Mouse (Mus musculus): Measurements from ENCODE around the gene Nfic. TPM values are rescaled to one million over a fixed set of nuclear protein-coding genes. Genes with fewer than 3 reads are reported as not detected.
A peak's percentile ranks its signal among the peaks of the same experiment; 100 is the strongest.

The Nfic gene
- polyA plus RNA-seq, 1 experiment from 2014 or later = 15.4 TPM

DNA sequence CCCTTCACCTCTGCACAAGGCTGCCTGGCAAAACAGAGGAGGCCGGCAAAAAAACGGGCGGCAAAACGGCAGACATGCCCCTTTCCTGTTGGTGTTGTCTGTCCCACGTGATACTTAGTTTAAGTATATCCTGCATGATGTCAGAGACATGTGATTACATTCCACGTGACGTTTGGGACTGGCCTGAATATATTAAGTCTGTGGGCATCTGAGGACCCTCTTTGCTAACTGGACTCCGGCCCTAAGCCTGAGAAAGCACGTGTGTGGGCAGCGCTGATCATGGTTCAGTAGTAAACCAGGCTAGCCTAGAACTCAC lies 54.3 kb downstream of the Nfic start:
- no peak for ATAC-seq
- Histone ChIP-seq H3K36me3 (ENCODE audit: control insufficient read depth, insufficient read depth, low read length) (peaks cover 29% of the 10 kb centered on the region), H3K9me3 (replicated peaks; ENCODE audit: control insufficient read depth, low read length, poor library complexity, severe bottlenecking) (no peaks in the 10 kb centered on the region), H3K4me2 (ENCODE audit: low read length) (no peak overlapping the region; the same call in 1 of the 2 replicates), H3K4me1 (ENCODE audit: control insufficient read depth, insufficient read depth, low read length) (peaks cover 22% of the 10 kb centered on the region), H3K9ac (ENCODE audit: low read depth, low read length) (no peak overlapping the region), H3K27ac (ENCODE audit: low read length) (peak overlapping the region; percentile 82; the same call in 1 of the 2 replicates), H3K4me3 (ENCODE audit: low read depth, low read length) (no peak overlapping the region), H3K27me3 (ENCODE audit: control insufficient read depth, insufficient read depth, low read depth, low read length) (no peaks in the 10 kb centered on the region)
- 34% methylated on average over 10 of the region's 10 CpGs for WGBS

DNA sequence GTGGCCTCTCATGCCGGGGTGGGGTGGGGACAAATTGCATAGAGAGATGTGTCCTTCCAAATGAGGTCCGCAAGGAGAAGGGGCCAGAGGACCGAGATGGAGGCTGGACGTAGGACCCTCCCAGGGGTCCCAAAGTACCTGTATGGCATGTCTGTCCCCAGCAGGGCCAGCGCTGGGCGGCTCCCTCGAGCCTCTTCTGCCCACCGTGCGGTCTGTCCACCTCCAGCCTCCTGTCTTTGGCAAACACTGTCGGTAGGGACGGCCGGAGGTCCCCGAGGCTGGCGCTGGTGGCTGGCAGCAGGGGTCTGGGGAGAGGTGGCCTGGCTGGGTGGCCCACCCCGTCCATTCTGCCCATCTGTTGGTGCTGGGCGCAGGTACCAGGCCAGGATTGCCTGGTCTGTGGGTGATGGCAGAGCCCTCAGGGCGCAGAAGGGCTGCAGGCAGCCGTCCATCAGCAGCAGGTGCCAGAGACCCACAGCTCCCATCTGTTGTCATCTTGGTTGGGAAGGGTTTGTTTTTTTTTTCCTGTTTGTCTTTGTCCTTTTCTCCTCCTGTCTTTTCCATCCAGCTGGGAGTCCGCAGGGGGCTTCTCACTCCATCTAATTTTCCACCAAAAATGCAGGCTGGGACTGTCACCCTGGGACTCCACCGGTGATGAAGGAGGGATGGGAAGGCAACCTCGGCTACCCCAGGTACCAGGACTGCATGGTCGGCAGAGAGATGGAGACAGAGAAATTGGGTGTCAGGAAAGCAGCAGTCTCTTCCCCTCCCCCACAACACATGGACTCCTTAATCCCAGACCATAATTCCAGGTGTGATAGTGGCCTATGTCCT lies 54.8 kb downstream of the Nfic start:
- Histone ChIP-seq H3K36me3 (ENCODE audit: control insufficient read depth, insufficient read depth, low read length) (peaks cover 23% of the 10 kb centered on the region), H3K9me3 (replicated peaks; ENCODE audit: control insufficient read depth, low read length, poor library complexity, severe bottlenecking) (no peaks in the 10 kb centered on the region), H3K4me1 (ENCODE audit: control insufficient read depth, insufficient read depth, low read length) (peaks cover 22% of the 10 kb centered on the region), H3K27ac (ENCODE audit: low read length) (no peak overlapping the region), H3K4me3 (ENCODE audit: low read depth, low read length) (no peak overlapping the region), H3K4me2 (ENCODE audit: low read length) (peak overlapping the region; percentile 28; the same call in 1 of the 2 replicates), H3K27me3 (ENCODE audit: control insufficient read depth, insufficient read depth, low read depth, low read length) (no peaks in the 10 kb centered on the region), H3K9ac (ENCODE audit: low read depth, low read length) (0 out of 2 replicates have a peak overlapping the region, but pooled peaks have one; percentile 41)
- no peak for ATAC-seq
- WGBS = 48% methylated on average over 22 of the region's 22 CpGs

DNA sequence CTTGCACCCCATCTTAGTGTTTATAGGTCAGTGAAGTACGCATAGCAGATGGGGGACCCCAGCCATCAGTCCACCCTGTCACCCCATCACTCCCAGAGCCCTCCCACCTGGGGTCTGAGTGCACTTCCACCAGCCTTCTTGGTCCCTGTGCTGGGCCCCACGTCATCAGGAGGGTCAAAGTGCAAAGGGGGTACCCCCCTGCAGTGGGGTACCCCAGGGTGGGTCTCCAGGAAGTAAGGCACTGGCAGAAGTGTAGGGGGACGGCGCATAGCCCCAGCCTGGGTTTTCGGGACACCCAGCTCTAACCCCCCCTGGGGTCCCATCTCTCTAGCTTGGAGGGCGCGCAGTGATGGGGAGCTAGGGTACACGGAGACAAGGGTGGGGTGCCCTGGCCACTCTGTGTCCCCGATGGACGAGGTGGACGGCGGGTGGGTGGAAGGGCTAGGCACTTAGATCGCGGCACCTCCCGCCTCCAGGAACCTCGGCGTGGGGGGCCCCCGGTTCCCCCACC lies 55.6 kb downstream of the Nfic start:
- peaks cover 22% of the 10 kb centered on the region for H3K4me1 ChIP-seq (ENCODE audit: control insufficient read depth, insufficient read depth, low read length)
- no peaks in the 10 kb centered on the region for H3K27me3 ChIP-seq (ENCODE audit: control insufficient read depth, insufficient read depth, low read depth, low read length)
- peaks cover 21% of the 10 kb centered on the region for H3K36me3 ChIP-seq (ENCODE audit: control insufficient read depth, insufficient read depth, low read length)
- no peaks in the 10 kb centered on the region for H3K9me3 ChIP-seq (replicated peaks; ENCODE audit: control insufficient read depth, low read length, poor library complexity, severe bottlenecking)
- 0 out of 2 replicates have a peak overlapping the region, but pooled peaks have one; percentile 26 for H3K9ac ChIP-seq (ENCODE audit: low read depth, low read length)
- ATAC-seq = no peak
- 78% methylated on average over 18 of the region's 18 CpGs for WGBS
- no peak overlapping the region for H3K4me3 ChIP-seq (ENCODE audit: low read depth, low read length)
- H3K4me2 ChIP-seq (ENCODE audit: low read length) = peak overlapping the region; percentile 28; the same call in 1 of the 2 replicates
- no peak overlapping the region for H3K27ac ChIP-seq (ENCODE audit: low read length)

DNA sequence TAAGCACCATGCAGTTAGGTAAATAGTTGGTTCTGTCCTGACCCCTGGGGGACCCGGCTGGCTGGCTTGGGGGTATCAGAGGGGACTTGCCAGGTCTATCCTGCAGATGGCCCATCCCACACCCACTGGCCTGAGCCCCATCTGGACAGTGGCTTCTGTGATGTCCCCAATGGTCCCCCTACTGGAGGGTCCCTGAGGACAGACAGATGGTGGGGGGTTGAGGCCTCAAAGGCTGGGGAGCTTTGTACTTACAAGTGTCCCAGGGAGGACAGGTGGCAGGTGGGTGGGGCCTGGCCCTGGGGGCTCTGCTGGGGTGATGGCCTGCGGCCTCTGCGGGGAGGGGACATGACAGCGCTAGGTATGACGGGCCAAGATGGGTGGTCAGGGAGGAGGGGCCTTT lies 56.1 kb downstream of the Nfic start:
- Histone ChIP-seq H3K27me3 (ENCODE audit: control insufficient read depth, insufficient read depth, low read depth, low read length) (no peaks in the 10 kb centered on the region), H3K4me1 (ENCODE audit: control insufficient read depth, insufficient read depth, low read length) (peaks cover 22% of the 10 kb centered on the region), H3K36me3 (ENCODE audit: control insufficient read depth, insufficient read depth, low read length) (peaks cover 16% of the 10 kb centered on the region), H3K9ac (ENCODE audit: low read depth, low read length) (0 out of 2 replicates have a peak overlapping the region, but pooled peaks have one; percentile 10), H3K9me3 (replicated peaks; ENCODE audit: control insufficient read depth, low read length, poor library complexity, severe bottlenecking) (no peaks in the 10 kb centered on the region), H3K4me2 (ENCODE audit: low read length) (0 out of 2 replicates have a peak overlapping the region, but pooled peaks have one; percentile 3), H3K4me3 (ENCODE audit: low read depth, low read length) (no peak overlapping the region), H3K27ac (ENCODE audit: low read length) (no peak overlapping the region)
- ATAC-seq = no peak
- WGBS = 66% methylated on average over 5 of the region's 5 CpGs

DNA sequence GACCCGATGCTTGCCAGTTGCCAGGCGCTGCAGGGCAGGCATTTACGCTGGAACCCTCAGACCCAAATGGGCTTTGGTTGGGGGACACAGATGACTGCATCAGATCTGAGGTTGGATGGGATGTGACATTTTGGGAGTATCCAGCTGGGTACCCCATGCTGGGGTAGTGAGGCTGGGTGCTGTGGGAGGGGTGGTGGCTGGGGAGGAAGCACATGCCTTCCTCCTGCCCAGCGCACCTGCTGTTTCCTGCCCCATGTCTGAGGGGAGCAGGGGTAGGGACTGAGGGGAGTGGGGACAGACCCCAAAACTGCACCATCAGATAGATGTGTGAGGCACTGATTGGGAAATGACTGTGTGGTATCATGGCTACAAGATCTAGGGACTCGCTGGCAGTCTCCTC lies 58.7 kb downstream of the Nfic start:
- no peaks in the 10 kb centered on the region for H3K27me3 ChIP-seq (ENCODE audit: control insufficient read depth, insufficient read depth, low read depth, low read length)
- peaks cover 13% of the 10 kb centered on the region; the same call in 1 of the 2 replicates for H3K36me3 ChIP-seq (ENCODE audit: control insufficient read depth, insufficient read depth, low read length)
- no peak overlapping the region for H3K27ac ChIP-seq (ENCODE audit: low read length)
- no peak overlapping the region for H3K4me2 ChIP-seq (ENCODE audit: low read length)
- WGBS = 52% methylated on average over 5 of the region's 5 CpGs
- H3K4me3 ChIP-seq (ENCODE audit: low read depth, low read length) = no peak overlapping the region
- no peak overlapping the region for H3K9ac ChIP-seq (ENCODE audit: low read depth, low read length)
- peaks cover 9% of the 10 kb centered on the region for H3K4me1 ChIP-seq (ENCODE audit: control insufficient read depth, insufficient read depth, low read length)
- no peaks in the 10 kb centered on the region for H3K9me3 ChIP-seq (replicated peaks; ENCODE audit: control insufficient read depth, low read length, poor library complexity, severe bottlenecking)
- no peak for ATAC-seq

DNA sequence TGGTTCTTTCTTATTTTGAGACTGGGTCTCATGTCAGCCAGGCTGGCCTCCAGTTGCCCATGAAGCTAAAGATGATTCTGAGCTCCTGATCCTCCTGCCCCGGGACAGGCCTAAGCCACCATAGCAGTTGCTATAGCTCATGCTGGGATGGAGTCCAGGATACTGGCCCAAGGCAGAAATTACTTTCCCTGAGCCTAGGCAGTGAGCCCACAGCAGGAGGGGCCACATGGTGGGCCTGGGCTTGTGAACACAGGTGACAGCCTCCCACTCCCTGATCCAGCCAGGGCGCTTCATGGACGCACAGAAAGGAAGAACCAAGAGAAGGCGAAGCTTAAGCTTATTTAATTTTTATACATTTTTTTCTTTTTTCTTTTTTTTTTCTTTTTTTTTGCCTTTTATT lies 59.6 kb downstream of the Nfic start:
- no peak for ATAC-seq
- no peaks in the 10 kb centered on the region for H3K9me3 ChIP-seq (replicated peaks; ENCODE audit: control insufficient read depth, low read length, poor library complexity, severe bottlenecking)
- no peaks in the 10 kb centered on the region for H3K27me3 ChIP-seq (ENCODE audit: control insufficient read depth, insufficient read depth, low read depth, low read length)
- H3K4me1 ChIP-seq (ENCODE audit: control insufficient read depth, insufficient read depth, low read length) = peaks cover 4% of the 10 kb centered on the region; the same call in 1 of the 2 replicates
- no peak overlapping the region for H3K4me2 ChIP-seq (ENCODE audit: low read length)
- no peak overlapping the region for H3K9ac ChIP-seq (ENCODE audit: low read depth, low read length)
- H3K27ac ChIP-seq (ENCODE audit: low read length) = no peak overlapping the region
- WGBS = 74% methylated on average over 4 of the region's 4 CpGs
- no peak overlapping the region for H3K4me3 ChIP-seq (ENCODE audit: low read depth, low read length)
- peaks cover 13% of the 10 kb centered on the region; the same call in 1 of the 2 replicates for H3K36me3 ChIP-seq (ENCODE audit: control insufficient read depth, insufficient read depth, low read length)

DNA sequence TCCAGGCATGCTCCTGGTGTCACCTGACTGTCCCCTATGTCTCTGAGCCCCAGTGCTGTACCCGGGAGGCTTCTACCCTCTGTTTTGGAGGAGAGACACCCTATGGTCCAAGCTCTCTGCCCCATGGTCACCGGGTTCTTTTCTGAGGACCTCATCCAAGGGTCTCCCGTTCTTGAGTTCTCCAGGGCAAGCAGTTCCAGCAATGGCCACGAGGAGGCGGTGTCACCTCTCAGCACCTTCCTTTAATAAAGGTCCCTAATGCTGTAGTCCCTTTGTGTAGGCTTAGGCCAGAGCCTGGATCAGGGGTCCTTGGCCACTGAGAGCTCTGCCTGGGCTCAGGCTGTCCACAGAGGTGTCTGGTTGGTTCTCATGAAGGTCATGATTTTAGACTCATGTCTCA lies 60.3 kb downstream of the Nfic start:
- Histone ChIP-seq H3K4me2 (ENCODE audit: low read length) (no peak overlapping the region), H3K4me1 (ENCODE audit: control insufficient read depth, insufficient read depth, low read length) (peaks cover 4% of the 10 kb centered on the region; the same call in 1 of the 2 replicates), H3K9me3 (replicated peaks; ENCODE audit: control insufficient read depth, low read length, poor library complexity, severe bottlenecking) (no peaks in the 10 kb centered on the region), H3K27ac (ENCODE audit: low read length) (no peak overlapping the region), H3K4me3 (ENCODE audit: low read depth, low read length) (no peak overlapping the region), H3K27me3 (ENCODE audit: control insufficient read depth, insufficient read depth, low read depth, low read length) (no peaks in the 10 kb centered on the region), H3K36me3 (ENCODE audit: control insufficient read depth, insufficient read depth, low read length) (peaks cover 8% of the 10 kb centered on the region; the same call in 1 of the 2 replicates), H3K9ac (ENCODE audit: low read depth, low read length) (no peak overlapping the region)
- ATAC-seq = no peak
- WGBS = 15% methylated on average over 5 of the region's 5 CpGs

DNA sequence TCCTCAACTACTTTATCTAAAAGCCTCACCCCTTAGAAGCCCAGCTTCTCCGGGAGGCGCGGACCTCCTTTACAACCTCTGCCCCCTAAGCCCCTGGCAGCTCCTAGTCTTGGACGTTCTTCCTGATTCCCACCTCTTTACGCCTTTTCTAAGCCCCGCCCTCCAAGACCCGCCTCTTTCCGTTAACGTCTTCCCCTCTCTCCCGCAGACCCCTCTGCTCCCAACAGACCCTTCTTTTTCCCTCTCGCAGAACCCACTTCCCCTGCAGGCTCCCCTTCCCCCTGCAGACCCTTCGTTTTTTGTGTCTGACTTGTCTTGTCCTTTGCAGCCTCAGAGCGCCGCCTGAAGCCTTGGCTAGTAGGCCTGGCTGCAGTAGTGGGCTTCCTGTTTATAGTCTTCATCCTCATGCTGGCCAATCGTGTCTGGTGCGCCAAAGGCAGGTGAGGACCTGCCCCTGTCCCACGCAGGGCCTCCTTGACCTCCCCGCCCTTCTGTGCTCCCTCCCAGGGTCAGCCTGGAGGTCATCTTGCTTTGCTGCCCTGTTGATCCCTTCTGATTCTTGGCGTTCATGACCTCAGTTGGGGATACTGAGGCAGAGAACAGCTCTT lies 61.9 kb downstream of the Nfic start:
- no peak overlapping the region for H3K27ac ChIP-seq (ENCODE audit: low read length)
- H3K4me3 ChIP-seq (ENCODE audit: low read depth, low read length) = no peak overlapping the region
- peaks cover under 1% of the 10 kb centered on the region; the same call in 1 of the 2 replicates for H3K36me3 ChIP-seq (ENCODE audit: control insufficient read depth, insufficient read depth, low read length)
- no peaks in the 10 kb centered on the region for H3K27me3 ChIP-seq (ENCODE audit: control insufficient read depth, insufficient read depth, low read depth, low read length)
- H3K4me2 ChIP-seq (ENCODE audit: low read length) = peak overlapping the region; percentile 42
- peaks cover 4% of the 10 kb centered on the region; the same call in 1 of the 2 replicates for H3K4me1 ChIP-seq (ENCODE audit: control insufficient read depth, insufficient read depth, low read length)
- WGBS = 5% methylated on average over 19 of the region's 19 CpGs
- peak overlapping the region; percentile 46 for H3K9ac ChIP-seq (ENCODE audit: low read depth, low read length)
- H3K9me3 ChIP-seq (replicated peaks; ENCODE audit: control insufficient read depth, low read length, poor library complexity, severe bottlenecking) = no peaks in the 10 kb centered on the region
- ATAC-seq = no peak

DNA sequence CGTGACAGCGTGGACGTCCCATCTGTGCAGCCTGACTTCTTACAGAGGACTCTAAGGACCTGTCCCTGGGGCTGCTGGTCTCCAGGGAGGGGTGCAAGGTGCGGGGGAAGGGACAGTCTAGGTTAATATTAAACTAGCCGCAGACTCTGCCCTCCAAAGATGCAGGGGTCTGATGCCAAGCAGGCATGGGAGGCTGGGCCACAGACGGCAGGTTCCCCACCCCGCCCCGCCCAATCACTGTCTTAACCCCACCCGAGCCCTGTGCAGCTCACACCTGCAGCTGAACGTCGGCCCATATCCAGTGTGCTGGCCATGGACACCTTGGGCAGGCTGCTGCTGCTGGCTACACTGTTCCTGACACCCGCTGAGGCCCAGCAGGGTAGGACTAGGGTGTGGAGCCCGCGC lies 62.7 kb downstream of the Nfic start, which contains the start of gene Smim24:
Gene Smim24 (plus strand): TSS at position 271 of the 405 bp plus-strand sequence.
- no peak within 1 kb of the TSS for H3K27ac ChIP-seq (ENCODE audit: low read length)
- no peaks in the 10 kb centered on the region for H3K9me3 ChIP-seq (replicated peaks; ENCODE audit: control insufficient read depth, low read length, poor library complexity, severe bottlenecking)
- ATAC-seq = no peak
- no peaks in the 10 kb centered on the region for H3K27me3 ChIP-seq (ENCODE audit: control insufficient read depth, insufficient read depth, low read depth, low read length)
- no peak within 1 kb of the TSS for H3K4me3 ChIP-seq (ENCODE audit: low read depth, low read length)
- H3K9ac ChIP-seq (ENCODE audit: low read depth, low read length) = peak within 1 kb of the TSS; percentile 46
- H3K36me3 ChIP-seq (ENCODE audit: control insufficient read depth, insufficient read depth, low read length) = peaks cover 7% of the 10 kb centered on the region
- H3K4me1 ChIP-seq (ENCODE audit: control insufficient read depth, insufficient read depth, low read length) = peaks cover 4% of the 10 kb centered on the region; the same call in 1 of the 2 replicates
- 71% methylated on average over 13 of the region's 14 CpGs for WGBS
- H3K4me2 ChIP-seq (ENCODE audit: low read length) = peak within 1 kb of the TSS; percentile 42

All from midbrain, embryonic 16.5 days (tissue).